Mouse (Mus musculus): ENCODE data around the gene Dhx29. TPM values are rescaled to one million over a fixed set of nuclear protein-coding genes. Genes with fewer than 3 reads are reported as not detected.

Gene Dhx29
- polyA plus RNA-seq, 1 experiment from 2014 or later, result 36.8 TPM

GRCm38 (mm10) chr13:112926796-112927195 lies 458 bp upstream of the Dhx29 start:
- WGBS, result under 1% methylated on average over 19 of the region's 19 CpGs
- Histone ChIP-seq H3K9ac (ENCODE audit: low read depth, low read length) (peak overlapping the region; percentile 81), H3K4me3 (ENCODE audit: low read length) (peak overlapping the region; percentile 69), H3K27me3 (replicated peaks; ENCODE audit: control insufficient read depth, insufficient read depth, low read length) (no peaks in the 10 kb centered on the region), H3K9me3 (ENCODE audit: control insufficient read depth, low read length) (no peaks in the 10 kb centered on the region), H3K27ac (ENCODE audit: low read depth, low read length) (peak overlapping the region; percentile 59), H3K4me2 (ENCODE audit: low read length) (peak overlapping the region; percentile 63), H3K4me1 (ENCODE audit: control insufficient read depth, insufficient read depth, low read depth, low read length) (peaks cover 20% of the 10 kb centered on the region), H3K36me3 (ENCODE audit: control insufficient read depth, insufficient read depth, low read length) (no peaks in the 10 kb centered on the region)
- ATAC-seq, result no peak

- ATAC-seq, result no peak
- 8% methylated on average over 8 of the region's 8 CpGs for WGBS
- Histone ChIP-seq H3K4me2 (ENCODE audit: low read length) (peak overlapping the region; percentile 78), H3K9me3 (ENCODE audit: control insufficient read depth, low read length) (no peaks in the 10 kb centered on the region), H3K4me3 (ENCODE audit: low read length) (peak overlapping the region; percentile 69), H3K36me3 (ENCODE audit: control insufficient read depth, insufficient read depth, low read length) (peaks cover 3% of the 10 kb centered on the region), H3K27me3 (replicated peaks; ENCODE audit: control insufficient read depth, insufficient read depth, low read length) (no peaks in the 10 kb centered on the region), H3K27ac (ENCODE audit: low read depth, low read length) (peak overlapping the region; percentile 79), H3K9ac (ENCODE audit: low read depth, low read length) (peak overlapping the region; percentile 81), H3K4me1 (ENCODE audit: control insufficient read depth, insufficient read depth, low read depth, low read length) (peaks cover 20% of the 10 kb centered on the region)
Measured at GRCm38 (mm10) chr13:112928038-112928668, 899 bp downstream of the Dhx29 start.

- Histone ChIP-seq H3K4me3 (ENCODE audit: low read length) (no peak overlapping the region), H3K9ac (ENCODE audit: low read depth, low read length) (no peak overlapping the region), H3K4me1 (ENCODE audit: control insufficient read depth, insufficient read depth, low read depth, low read length) (no peaks in the 10 kb centered on the region), H3K4me2 (ENCODE audit: low read length) (no peak overlapping the region), H3K36me3 (ENCODE audit: control insufficient read depth, insufficient read depth, low read length) (peaks cover 39% of the 10 kb centered on the region), H3K27ac (ENCODE audit: low read depth, low read length) (no peak overlapping the region), H3K9me3 (ENCODE audit: control insufficient read depth, low read length) (no peaks in the 10 kb centered on the region), H3K27me3 (replicated peaks; ENCODE audit: control insufficient read depth, insufficient read depth, low read length) (no peaks in the 10 kb centered on the region)
- ATAC-seq, result no peak
- WGBS, result 93% methylated on average over 8 of the region's 8 CpGs
Measured at GRCm38 (mm10) chr13:112938130-112938529, 10.9 kb downstream of the Dhx29 start.

- peaks cover 55% of the 10 kb centered on the region for H3K36me3 ChIP-seq (ENCODE audit: control insufficient read depth, insufficient read depth, low read length)
- no peak overlapping the region for H3K27ac ChIP-seq (ENCODE audit: low read depth, low read length)
- H3K27me3 ChIP-seq (replicated peaks; ENCODE audit: control insufficient read depth, insufficient read depth, low read length), result no peaks in the 10 kb centered on the region
- no peak for ATAC-seq
- no peak overlapping the region for H3K4me3 ChIP-seq (ENCODE audit: low read length)
- H3K4me1 ChIP-seq (ENCODE audit: control insufficient read depth, insufficient read depth, low read depth, low read length), result no peaks in the 10 kb centered on the region
- H3K9me3 ChIP-seq (ENCODE audit: control insufficient read depth, low read length), result no peaks in the 10 kb centered on the region
- no peak overlapping the region for H3K9ac ChIP-seq (ENCODE audit: low read depth, low read length)
- 77% methylated on average over 15 of the region's 15 CpGs for WGBS
- H3K4me2 ChIP-seq (ENCODE audit: low read length), result no peak overlapping the region
Measured at GRCm38 (mm10) chr13:112941879-112942330, 14.7 kb downstream of the Dhx29 start.

GRCm38 (mm10) chr13:112945312-112945711 lies 18.1 kb downstream of the Dhx29 start:
- Histone ChIP-seq H3K9me3 (ENCODE audit: control insufficient read depth, low read length) (no peaks in the 10 kb centered on the region), H3K27ac (ENCODE audit: low read depth, low read length) (no peak overlapping the region), H3K4me3 (ENCODE audit: low read length) (no peak overlapping the region), H3K9ac (ENCODE audit: low read depth, low read length) (no peak overlapping the region), H3K36me3 (ENCODE audit: control insufficient read depth, insufficient read depth, low read length) (peaks cover 57% of the 10 kb centered on the region), H3K4me2 (ENCODE audit: low read length) (no peak overlapping the region), H3K27me3 (replicated peaks; ENCODE audit: control insufficient read depth, insufficient read depth, low read length) (no peaks in the 10 kb centered on the region), H3K4me1 (ENCODE audit: control insufficient read depth, insufficient read depth, low read depth, low read length) (no peaks in the 10 kb centered on the region)
- 97% methylated on average over 9 of the region's 9 CpGs for WGBS
- no peak for ATAC-seq

GRCm38 (mm10) chr13:112945900-112946299 lies 18.6 kb downstream of the Dhx29 start:
- no peak for ATAC-seq
- H3K36me3 ChIP-seq (ENCODE audit: control insufficient read depth, insufficient read depth, low read length), result peaks cover 62% of the 10 kb centered on the region
- H3K9me3 ChIP-seq (ENCODE audit: control insufficient read depth, low read length), result no peaks in the 10 kb centered on the region
- no peaks in the 10 kb centered on the region for H3K27me3 ChIP-seq (replicated peaks; ENCODE audit: control insufficient read depth, insufficient read depth, low read length)
- no peak overlapping the region for H3K27ac ChIP-seq (ENCODE audit: low read depth, low read length)
- no peak overlapping the region for H3K9ac ChIP-seq (ENCODE audit: low read depth, low read length)
- H3K4me3 ChIP-seq (ENCODE audit: low read length), result no peak overlapping the region
- H3K4me2 ChIP-seq (ENCODE audit: low read length), result no peak overlapping the region
- 90% methylated on average over 6 of the region's 6 CpGs for WGBS
- H3K4me1 ChIP-seq (ENCODE audit: control insufficient read depth, insufficient read depth, low read depth, low read length), result no peaks in the 10 kb centered on the region

- Histone ChIP-seq H3K27ac (ENCODE audit: low read depth, low read length) (no peak overlapping the region), H3K4me3 (ENCODE audit: low read length) (no peak overlapping the region), H3K27me3 (replicated peaks; ENCODE audit: control insufficient read depth, insufficient read depth, low read length) (no peaks in the 10 kb centered on the region), H3K9ac (ENCODE audit: low read depth, low read length) (no peak overlapping the region), H3K4me1 (ENCODE audit: control insufficient read depth, insufficient read depth, low read depth, low read length) (no peaks in the 10 kb centered on the region), H3K4me2 (ENCODE audit: low read length) (no peak overlapping the region), H3K36me3 (ENCODE audit: control insufficient read depth, insufficient read depth, low read length) (peaks cover 36% of the 10 kb centered on the region), H3K9me3 (ENCODE audit: control insufficient read depth, low read length) (no peaks in the 10 kb centered on the region)
- no peak for ATAC-seq
- WGBS, result 93% methylated on average over 8 of the region's 8 CpGs
Measured at GRCm38 (mm10) chr13:112954067-112954466, 26.8 kb downstream of the Dhx29 start.

GRCm38 (mm10) chr13:112963081-112963480 lies 35.8 kb downstream of the Dhx29 start:
- peaks cover 44% of the 10 kb centered on the region for H3K36me3 ChIP-seq (ENCODE audit: control insufficient read depth, insufficient read depth, low read length)
- no peak for ATAC-seq
- no peaks in the 10 kb centered on the region for H3K27me3 ChIP-seq (replicated peaks; ENCODE audit: control insufficient read depth, insufficient read depth, low read length)
- H3K4me2 ChIP-seq (ENCODE audit: low read length), result no peak overlapping the region
- H3K4me3 ChIP-seq (ENCODE audit: low read length), result no peak overlapping the region
- 88% methylated on average over 5 of the region's 5 CpGs for WGBS
- H3K27ac ChIP-seq (ENCODE audit: low read depth, low read length), result no peak overlapping the region
- no peaks in the 10 kb centered on the region for H3K4me1 ChIP-seq (ENCODE audit: control insufficient read depth, insufficient read depth, low read depth, low read length)
- H3K9me3 ChIP-seq (ENCODE audit: control insufficient read depth, low read length), result no peaks in the 10 kb centered on the region
- no peak overlapping the region for H3K9ac ChIP-seq (ENCODE audit: low read depth, low read length)

- H3K36me3 ChIP-seq (ENCODE audit: control insufficient read depth, insufficient read depth, low read length), result peaks cover 39% of the 10 kb centered on the region
- no peaks in the 10 kb centered on the region for H3K27me3 ChIP-seq (replicated peaks; ENCODE audit: control insufficient read depth, insufficient read depth, low read length)
- H3K9me3 ChIP-seq (ENCODE audit: control insufficient read depth, low read length), result no peaks in the 10 kb centered on the region
- no peak overlapping the region for H3K27ac ChIP-seq (ENCODE audit: low read depth, low read length)
- WGBS, result 93% methylated on average over 12 of the region's 12 CpGs
- H3K4me1 ChIP-seq (ENCODE audit: control insufficient read depth, insufficient read depth, low read depth, low read length), result no peaks in the 10 kb centered on the region
- no peak for ATAC-seq
- H3K4me2 ChIP-seq (ENCODE audit: low read length), result no peak overlapping the region
- no peak overlapping the region for H3K9ac ChIP-seq (ENCODE audit: low read depth, low read length)
- H3K4me3 ChIP-seq (ENCODE audit: low read length), result no peak overlapping the region
Measured at GRCm38 (mm10) chr13:112964421-112964820, 37.2 kb downstream of the Dhx29 start.

Data from hindbrain, embryonic 16.5 days (tissue).